Mouse (Mus musculus) thymus, adult 18-20 months (tissue): ENCODE data around the gene Scml4.
A peak's percentile ranks its signal among the peaks of the same experiment; 100 is the strongest.

Source experiments
- DNase-seq, 2 experiments: peaks; one replicate each; pipeline ENCODE4 v3.0.0; 2022; ENCODE audit warnings: mixed read lengths in 2 of 2

Gene Scml4

GRCm38 (mm10) chr10:42860159-42860911, at the start of gene Scml4:
Gene Scml4 (plus strand): TSS chr10:42860370.
- DNase-seq = peak; percentile 50 to 73

DNA sequence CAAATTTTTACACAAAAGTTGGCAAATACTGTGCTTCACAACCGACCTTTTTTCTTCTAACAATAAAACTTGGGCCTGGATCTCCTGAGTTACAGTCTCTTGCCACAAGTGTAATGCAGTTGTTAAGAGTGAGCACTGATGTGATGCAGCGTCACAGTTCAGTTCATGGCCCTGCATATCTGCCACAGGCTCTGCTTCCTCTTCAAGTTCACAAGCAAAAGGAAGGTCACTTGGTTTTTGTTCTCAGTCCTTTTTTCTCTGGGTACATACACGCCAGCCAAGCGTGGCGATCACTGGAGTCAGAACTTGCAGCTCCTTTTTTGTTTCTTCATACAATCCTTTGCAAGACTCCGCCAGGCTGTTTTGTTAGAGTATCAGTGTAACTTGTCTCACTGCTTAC, 34.2 kb upstream of the Scml4 start:
- no peak for DNase-seq

DNA sequence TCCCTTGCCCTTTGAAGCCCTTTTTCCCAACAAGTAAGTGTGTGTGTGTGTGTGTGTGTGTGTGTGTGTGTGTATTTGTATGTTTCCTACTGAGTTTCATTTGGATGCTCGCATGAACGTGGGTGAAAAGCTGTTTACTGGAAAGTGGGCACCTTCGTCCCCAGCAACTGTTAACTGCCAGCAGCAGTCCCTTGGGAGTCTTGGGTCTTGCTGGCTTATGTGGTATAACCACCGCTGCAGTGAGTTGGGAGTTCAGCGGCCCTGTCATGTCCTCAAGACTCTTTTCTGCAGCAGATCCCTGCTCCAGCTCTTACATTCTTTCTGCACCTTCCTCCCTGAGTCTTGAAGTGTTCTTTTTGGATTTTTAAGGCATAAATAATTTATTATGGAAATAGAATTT, 33.0 kb upstream of the Scml4 start:
- no peak for DNase-seq

GRCm38 (mm10) chr10:42830007-42830406, 30.2 kb upstream of the Scml4 start:
- no peak for DNase-seq

GRCm38 (mm10) chr10:42830409-42830808, 29.8 kb upstream of the Scml4 start:
- no peak for DNase-seq

DNA sequence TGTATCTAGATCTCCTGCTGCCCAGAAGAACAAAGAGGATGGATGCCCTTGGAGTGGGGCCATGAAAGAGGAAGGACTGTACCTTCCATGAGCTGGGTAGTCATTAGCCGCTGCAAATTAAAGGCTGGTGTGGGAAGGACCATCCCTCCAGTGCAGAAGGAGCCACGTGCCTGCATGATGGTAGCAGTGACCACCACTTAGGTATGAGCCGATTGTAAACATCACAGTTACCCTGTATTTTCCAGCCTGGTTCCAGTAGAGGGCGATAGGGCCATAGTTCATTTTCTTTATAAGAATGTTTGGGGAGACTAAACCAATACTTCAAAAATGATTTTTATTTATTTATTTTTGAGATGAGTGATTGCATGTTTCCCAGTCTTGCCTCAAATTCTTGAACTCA, 27.5 kb upstream of the Scml4 start:
- DNase-seq = no peak

DNA sequence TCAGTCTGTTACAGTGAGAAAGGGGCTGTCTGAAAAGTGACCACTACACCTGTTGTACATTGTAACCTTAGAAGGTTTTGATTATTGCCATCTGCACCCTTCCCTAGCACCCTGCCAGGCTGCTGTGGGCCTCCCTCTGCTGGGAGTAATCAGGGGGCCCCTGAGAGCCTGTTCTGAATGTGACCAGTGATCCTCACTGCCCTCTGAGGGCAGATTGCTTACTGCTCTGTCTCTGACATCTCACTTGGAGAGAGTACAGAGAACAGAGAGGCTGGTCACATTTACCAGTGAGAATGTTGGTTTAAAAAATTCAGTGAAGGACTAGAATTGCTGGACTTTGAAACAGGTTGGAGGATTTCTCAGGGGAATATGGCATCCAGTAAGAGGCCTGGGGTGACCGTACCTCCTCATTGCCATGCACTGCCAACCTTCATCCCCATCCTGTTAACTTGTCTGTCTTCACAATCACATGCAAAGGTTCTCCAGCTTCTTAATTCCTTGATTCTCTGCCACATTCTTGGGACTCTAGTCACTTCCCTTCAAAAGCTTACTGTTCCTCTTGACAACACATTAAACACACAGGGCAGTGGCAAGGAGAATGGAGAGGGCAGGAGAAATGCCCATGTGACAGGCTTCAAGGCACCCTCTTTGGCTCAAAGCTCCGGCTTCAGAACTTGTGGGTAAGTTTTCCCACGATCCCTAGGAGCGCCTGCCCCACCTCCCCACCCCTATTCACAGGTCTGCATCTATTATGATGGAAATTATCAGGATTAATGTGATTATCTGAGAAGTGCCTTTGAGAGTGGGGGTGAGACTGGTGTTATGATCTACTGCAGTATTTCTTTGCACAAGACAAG, 26.1 kb upstream of the Scml4 start:
- DNase-seq = no peak

DNA sequence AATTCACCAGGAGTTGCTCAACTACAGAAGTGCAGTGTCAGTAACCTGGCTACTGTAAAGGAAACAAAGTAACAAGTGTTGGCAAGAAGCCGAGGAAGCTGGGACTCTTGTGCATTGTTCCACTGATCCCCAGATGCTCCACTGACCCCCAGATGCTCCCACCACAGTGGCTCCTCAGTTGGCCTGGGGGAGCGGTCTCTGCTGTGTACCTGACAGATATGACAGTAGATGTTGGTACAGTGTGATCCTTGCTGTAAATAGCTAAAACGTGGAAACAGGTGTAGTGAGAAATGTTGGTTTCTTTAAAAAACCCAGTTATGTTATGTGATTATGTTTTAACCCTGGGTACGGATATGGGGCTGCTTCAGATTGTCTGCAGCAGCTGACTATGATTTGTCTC, 22.1 kb upstream of the Scml4 start:
- no peak for DNase-seq

- no peak for DNase-seq
Observed at GRCm38 (mm10) chr10:42838736-42839135, 21.4 kb upstream of the Scml4 start.

DNA sequence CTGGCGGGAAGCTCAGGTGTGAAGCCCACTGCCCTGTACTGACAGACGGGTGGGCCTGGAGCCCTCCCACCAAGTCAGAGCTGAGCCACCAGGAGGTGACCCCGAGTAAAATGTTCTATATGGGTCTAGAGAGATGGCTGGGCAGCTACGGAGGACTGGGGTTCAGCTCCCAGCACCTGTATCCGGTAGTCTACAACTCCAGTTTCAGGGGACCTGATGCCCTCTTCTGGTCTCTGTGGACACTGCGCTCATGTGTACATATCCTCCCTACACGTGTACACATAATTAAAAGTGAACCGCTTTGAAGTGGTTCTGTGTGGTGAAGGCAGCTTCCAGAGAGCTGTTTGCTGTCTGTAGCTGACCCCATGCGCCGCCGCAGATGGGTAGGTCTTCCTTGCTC, 20.1 kb upstream of the Scml4 start:
- no peak for DNase-seq

GRCm38 (mm10) chr10:42841531-42842195, 18.5 kb upstream of the Scml4 start:
- no peak for DNase-seq

- DNase-seq = peak; percentile 51 to 69
Observed at GRCm38 (mm10) chr10:42842358-42842757, 17.8 kb upstream of the Scml4 start.

DNA sequence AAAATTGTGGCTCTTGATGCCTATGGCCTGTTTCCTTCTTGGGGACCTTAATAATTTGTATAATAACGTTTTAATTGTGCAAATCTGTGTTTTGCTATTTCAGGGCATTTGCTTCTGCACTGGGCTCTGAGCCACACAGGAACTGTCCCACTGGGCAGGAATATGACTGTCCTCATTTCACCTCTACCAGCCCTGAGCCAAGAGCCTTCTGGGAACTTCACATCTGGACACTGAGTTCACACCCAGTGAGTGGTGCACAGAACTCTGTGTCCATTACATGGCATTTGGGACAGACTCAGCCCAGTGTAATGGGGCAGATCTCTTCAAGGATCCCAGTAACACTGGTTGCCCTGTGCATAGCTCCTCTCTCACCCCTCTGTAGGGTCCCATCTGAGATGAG, 16.8 kb upstream of the Scml4 start:
- DNase-seq = no peak

DNA sequence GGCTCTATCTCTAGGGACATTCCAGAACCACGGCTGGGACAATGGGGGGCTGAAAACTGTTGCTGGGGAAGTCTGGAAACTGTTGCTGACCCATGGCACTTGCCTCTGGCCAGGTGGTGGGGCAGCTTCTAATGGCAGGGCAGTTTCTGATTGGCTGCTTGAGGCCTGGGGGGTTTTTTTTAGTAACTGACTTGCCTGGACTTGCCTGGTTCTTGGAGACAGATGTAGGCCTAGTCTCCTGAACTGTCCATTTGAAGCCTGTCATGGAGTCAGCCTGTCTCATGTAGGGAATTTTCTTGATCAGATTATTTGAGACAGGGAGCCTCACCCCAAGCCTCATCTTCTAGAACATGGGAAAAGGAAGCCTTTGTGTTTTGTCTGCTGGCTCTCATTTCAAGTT, 14.7 kb upstream of the Scml4 start:
- no peak for DNase-seq

- no peak for DNase-seq
Observed at GRCm38 (mm10) chr10:42848179-42849080, 11.7 kb upstream of the Scml4 start.

GRCm38 (mm10) chr10:42849081-42849400, 11.1 kb upstream of the Scml4 start:
- peak in 1 of 2 experiments; percentile 42 for DNase-seq

DNA sequence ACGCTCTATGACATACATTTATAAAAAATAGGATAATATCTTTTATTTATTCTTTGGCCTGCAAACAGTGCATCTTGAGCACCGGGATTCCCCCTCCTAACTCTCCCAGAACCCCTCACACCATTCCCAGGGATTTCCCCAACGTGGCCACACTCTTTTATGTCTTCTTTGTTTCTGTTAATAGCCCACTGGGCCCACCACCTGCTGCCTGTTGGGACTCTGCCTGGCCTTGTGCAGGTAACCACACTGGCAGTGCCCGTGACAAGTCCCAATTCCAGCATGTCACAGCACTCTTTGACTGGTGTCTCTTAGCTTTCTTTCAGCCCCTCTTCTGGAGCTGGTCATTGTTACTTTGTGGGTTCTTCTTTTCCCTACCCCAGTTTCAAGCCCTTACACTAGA, 5.3 kb upstream of the Scml4 start:
- DNase-seq = no peak

GRCm38 (mm10) chr10:42855250-42855649, 4.9 kb upstream of the Scml4 start:
- no peak for DNase-seq

DNA sequence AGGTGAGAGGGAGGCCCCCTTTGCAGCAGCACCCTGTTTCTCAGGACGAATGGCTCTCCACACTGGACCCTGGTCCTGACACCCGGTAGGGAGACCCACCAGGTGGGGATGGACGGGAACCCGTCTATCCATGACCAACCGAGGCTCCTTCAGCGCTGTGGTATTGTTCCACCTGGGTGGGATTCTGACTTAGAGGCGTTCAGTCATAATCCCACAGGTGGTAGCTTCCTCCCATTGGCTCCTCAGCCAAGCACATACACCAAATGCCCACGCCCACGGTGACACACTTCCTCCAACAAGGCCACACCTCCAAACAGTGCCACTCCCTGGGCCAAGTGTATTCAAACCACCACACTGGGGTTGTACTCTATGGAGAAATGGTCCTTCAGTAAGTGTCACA, 3.6 kb upstream of the Scml4 start:
- DNase-seq = no peak

- DNase-seq = no peak
Observed at GRCm38 (mm10) chr10:42857021-42857420, 3.1 kb upstream of the Scml4 start.

DNA sequence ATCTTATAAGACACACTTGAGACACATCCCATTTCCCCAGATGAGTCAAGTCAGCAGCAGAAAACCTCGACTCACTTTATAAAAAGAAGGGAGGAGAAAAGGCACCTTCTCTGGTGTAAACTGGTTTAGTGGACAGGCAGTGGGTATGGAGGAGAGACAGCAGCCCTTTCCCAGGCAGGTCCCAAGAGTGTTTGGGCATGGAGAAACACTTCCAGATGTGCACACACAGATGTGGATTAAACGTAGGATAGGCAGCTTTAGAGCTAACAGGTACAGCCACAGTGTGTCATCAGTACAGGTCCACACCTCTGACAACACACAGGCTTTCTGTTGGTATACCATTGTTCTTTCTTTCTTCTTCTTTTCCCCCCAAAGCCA, 400 bp upstream of the Scml4 start:
- DNase-seq = no peak

DNA sequence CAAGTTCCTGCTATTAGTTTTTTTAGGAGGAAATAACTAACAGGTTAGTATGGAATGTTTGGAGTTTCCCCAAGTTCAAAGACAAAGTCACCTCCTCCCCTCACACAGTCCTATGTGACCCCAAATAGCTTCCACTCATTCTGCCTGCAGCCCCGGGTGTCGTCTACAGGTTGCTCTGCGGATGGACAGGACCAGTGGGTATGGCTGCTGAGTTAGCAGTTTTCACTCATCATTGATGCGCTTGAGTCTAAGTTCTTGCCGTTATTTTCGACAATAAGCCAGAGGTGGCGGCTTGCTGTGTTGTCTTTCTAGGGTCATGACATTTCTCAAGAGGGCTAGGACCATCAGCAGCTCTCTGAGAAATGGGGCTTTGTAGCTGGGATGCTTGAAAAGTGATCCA, 1.3 kb downstream of the Scml4 start:
- no peak for DNase-seq
